Mouse (Mus musculus): ENCODE data around the gene Pdk2.
A peak's percentile ranks its signal among the peaks of the same experiment; 100 is the strongest.

Gene Pdk2

GRCm38 (mm10) chr11:95041139-95041609, at the start of gene Pdk2:
Gene Pdk2, minus strand, starts transcription at chr11:95041354.
- peak; percentile 91 to 97 for DNase-seq (ENCODE audit: low spot score in 2 of 2)

GRCm38 (mm10) chr11:95088857-95089779, 48.0 kb upstream of the Pdk2 start:
- peak; percentile 43 to 56 for DNase-seq (ENCODE audit: low spot score in 2 of 2)

GRCm38 (mm10) chr11:95088286-95088685, 47.1 kb upstream of the Pdk2 start:
- no peak for DNase-seq (ENCODE audit: low spot score in 2 of 2)

GRCm38 (mm10) chr11:95087301-95088228, 46.4 kb upstream of the Pdk2 start:
- no peak for DNase-seq (ENCODE audit: low spot score in 2 of 2)

- no peak for DNase-seq (ENCODE audit: low spot score in 2 of 2)
Observed at GRCm38 (mm10) chr11:95086229-95086628, 45.1 kb upstream of the Pdk2 start.

- DNase-seq (ENCODE audit: low spot score in 2 of 2) = no peak
Observed at GRCm38 (mm10) chr11:95085710-95086109, 44.6 kb upstream of the Pdk2 start.

- DNase-seq (ENCODE audit: low spot score in 2 of 2) = no peak
Observed at GRCm38 (mm10) chr11:95084811-95085382, 43.7 kb upstream of the Pdk2 start.

GRCm38 (mm10) chr11:95084175-95084574, 43.0 kb upstream of the Pdk2 start:
- no peak for DNase-seq (ENCODE audit: low spot score in 2 of 2)

- DNase-seq (ENCODE audit: low spot score in 2 of 2) = no peak
Observed at GRCm38 (mm10) chr11:95082896-95083295, 41.7 kb upstream of the Pdk2 start.

GRCm38 (mm10) chr11:95080783-95081182, 39.6 kb upstream of the Pdk2 start:
- DNase-seq (ENCODE audit: low spot score in 2 of 2) = no peak

- no peak for DNase-seq (ENCODE audit: low spot score in 2 of 2)
Observed at GRCm38 (mm10) chr11:95079256-95079875, 38.2 kb upstream of the Pdk2 start.

- DNase-seq (ENCODE audit: low spot score in 2 of 2) = no peak
Observed at GRCm38 (mm10) chr11:95077956-95078355, 36.8 kb upstream of the Pdk2 start.

- DNase-seq (ENCODE audit: low spot score in 2 of 2) = peak; percentile 73 to 83
Observed at GRCm38 (mm10) chr11:95076536-95077111, 35.5 kb upstream of the Pdk2 start, which contains the start of gene Itga3. Gene Itga3, minus strand, starts transcription at chr11:95076801.

GRCm38 (mm10) chr11:95076041-95076535, 34.9 kb upstream of the Pdk2 start:
- DNase-seq (ENCODE audit: low spot score in 2 of 2) = peak; percentile 54 to 65

- no peak for DNase-seq (ENCODE audit: low spot score in 2 of 2)
Observed at GRCm38 (mm10) chr11:95075197-95076040, 34.3 kb upstream of the Pdk2 start.

- no peak for DNase-seq (ENCODE audit: low spot score in 2 of 2)
Observed at GRCm38 (mm10) chr11:95074694-95075093, 33.5 kb upstream of the Pdk2 start.

- DNase-seq (ENCODE audit: low spot score in 2 of 2) = no peak
Observed at GRCm38 (mm10) chr11:95073835-95074234, 32.7 kb upstream of the Pdk2 start.

- DNase-seq (ENCODE audit: low spot score in 2 of 2) = no peak
Observed at GRCm38 (mm10) chr11:95072804-95073203, 31.6 kb upstream of the Pdk2 start.

- no peak for DNase-seq (ENCODE audit: low spot score in 2 of 2)
Observed at GRCm38 (mm10) chr11:95072136-95072535, 31.0 kb upstream of the Pdk2 start.

GRCm38 (mm10) chr11:95071266-95071665, 30.1 kb upstream of the Pdk2 start:
- no peak for DNase-seq (ENCODE audit: low spot score in 2 of 2)

Data from urinary bladder, postnatal 36 days (tissue).